Mouse (Mus musculus) stomach, embryonic 15.5 days (tissue): ENCODE measurements at regions not wholly inside any gene's neighbourhood (a gene's known extent, or its start where the extent isn't known, plus 50 kb on each side); places are given as distances from the start of the nearest gene placed in this dataset.

Experiments
- ATAC-seq: fragments of 200-750 bp; cut with Nextera tagmentation; 2 replicates; pipeline ENCODE4 v1.8.0; 2017; ENCODE audit warnings: low read depth, moderate number of reproducible peaks, moderate TSS enrichment; ENCODE audit not compliant: insufficient read depth, low FRiP score
- H3K27ac ChIP-seq: fragments of 300-500 bp; sonication (generic); 2 replicates; pipeline ENCODE4 v1.5.1; 2015; ENCODE audit warnings: mild to moderate bottlenecking, inconsistent platforms
- H3K27me3 ChIP-seq: fragments of 300-500 bp; sonication (generic); replicated peaks from 2 replicates; pipeline ENCODE4 v1.6.1; 2015; ENCODE audit warnings: inconsistent platforms
- H3K36me3 ChIP-seq: fragments of 300-500 bp; sonication (generic); 2 replicates; pipeline ENCODE4 v1.6.1; 2015; ENCODE audit warnings: inconsistent platforms
- H3K4me1 ChIP-seq: fragments of 300-500 bp; sonication (generic); 2 replicates; pipeline ENCODE4 v1.6.1; 2015; ENCODE audit warnings: inconsistent platforms
- H3K4me2 ChIP-seq: fragments of 300-500 bp; sonication (generic); 2 replicates; pipeline ENCODE4 v1.6.1; 2015; ENCODE audit warnings: mild to moderate bottlenecking, inconsistent platforms
- H3K4me3 ChIP-seq: fragments of 300-500 bp; sonication (generic); replicated peaks from 2 replicates; pipeline ENCODE4 v1.5.1; 2015; ENCODE audit warnings: inconsistent platforms
- H3K9ac ChIP-seq: fragments of 300-500 bp; sonication (generic); 2 replicates; pipeline ENCODE4 v1.6.1; 2015; ENCODE audit warnings: inconsistent platforms
- H3K9me3 ChIP-seq: fragments of 300-500 bp; sonication (generic); 2 replicates; pipeline ENCODE4 v1.6.1; 2016; ENCODE audit warnings: inconsistent platforms
- WGBS: fragments of 180-500 bp; shearing (Covaris S2); methylation state at CpG from one replicate; pipeline ENCODE4 v1.1.7; 2015; 5-methylcytosine and 5-hydroxymethylcytosine counted together

GRCm38 (mm10) chr3:128087163-128087562 lies 191.0 kb upstream of the Fam241a start:
- Histone ChIP-seq H3K9me3 (no peaks in the 10 kb centered on the region), H3K9ac (no peak overlapping the region), H3K4me3 (no peak overlapping the region), H3K36me3 (no peaks in the 10 kb centered on the region), H3K4me2 (no peak overlapping the region), H3K27ac (no peak overlapping the region), H3K4me1 (no peaks in the 10 kb centered on the region), H3K27me3 (no peaks in the 10 kb centered on the region)
- no peak for ATAC-seq
- WGBS = 78% methylated on average over 10 of the region's 10 CpGs

DNA sequence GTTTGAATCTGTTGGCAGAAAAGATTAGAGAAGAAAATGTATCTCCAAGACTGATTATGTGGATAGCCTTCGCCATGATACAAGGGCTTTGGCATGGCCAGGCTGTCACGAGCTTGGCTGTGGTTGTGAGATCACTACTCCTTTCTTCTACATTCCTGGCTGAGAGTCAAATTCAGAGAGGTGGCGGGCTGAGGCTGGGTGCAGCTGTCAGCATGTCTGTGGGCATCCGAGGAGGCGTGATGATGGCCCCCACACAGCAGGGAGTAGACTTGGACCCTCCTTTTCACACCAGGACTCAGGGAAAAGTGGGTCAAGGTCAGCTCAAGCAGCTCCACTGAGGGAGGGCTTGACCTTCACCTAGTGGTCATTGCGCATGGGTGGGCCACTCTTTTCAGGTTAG lies 186.3 kb upstream of the Fam241a start:
- no peaks in the 10 kb centered on the region for H3K36me3 ChIP-seq
- H3K4me3 ChIP-seq = no peak overlapping the region
- WGBS = 72% methylated on average over 6 of the region's 6 CpGs
- H3K27me3 ChIP-seq = no peaks in the 10 kb centered on the region
- H3K4me2 ChIP-seq = no peak overlapping the region
- H3K4me1 ChIP-seq = no peaks in the 10 kb centered on the region
- ATAC-seq = no peak
- H3K9ac ChIP-seq = no peak overlapping the region
- no peaks in the 10 kb centered on the region for H3K9me3 ChIP-seq
- no peak overlapping the region for H3K27ac ChIP-seq

- H3K27me3 ChIP-seq = no peaks in the 10 kb centered on the region
- H3K27ac ChIP-seq = no peak overlapping the region
- no peak overlapping the region for H3K4me3 ChIP-seq
- H3K9me3 ChIP-seq = no peaks in the 10 kb centered on the region
- no peak overlapping the region for H3K4me2 ChIP-seq
- ATAC-seq = no peak
- no peaks in the 10 kb centered on the region for H3K4me1 ChIP-seq
- H3K9ac ChIP-seq = no peak overlapping the region
- no peaks in the 10 kb centered on the region for H3K36me3 ChIP-seq
- 67% methylated on average over 1 of the region's 1 CpGs for WGBS
These were observed 185.3 kb upstream of the Fam241a start for GRCm38 (mm10) chr3:128081430-128081829.

- Histone ChIP-seq H3K36me3 (no peaks in the 10 kb centered on the region), H3K27ac (no peak overlapping the region), H3K4me2 (no peak overlapping the region), H3K4me1 (no peaks in the 10 kb centered on the region), H3K4me3 (no peak overlapping the region), H3K9me3 (no peaks in the 10 kb centered on the region), H3K27me3 (no peaks in the 10 kb centered on the region), H3K9ac (no peak overlapping the region)
- WGBS = 70% methylated on average over 4 of the region's 4 CpGs
- no peak for ATAC-seq
These were observed 171.7 kb upstream of the Fam241a start for GRCm38 (mm10) chr3:128067861-128068260.

DNA sequence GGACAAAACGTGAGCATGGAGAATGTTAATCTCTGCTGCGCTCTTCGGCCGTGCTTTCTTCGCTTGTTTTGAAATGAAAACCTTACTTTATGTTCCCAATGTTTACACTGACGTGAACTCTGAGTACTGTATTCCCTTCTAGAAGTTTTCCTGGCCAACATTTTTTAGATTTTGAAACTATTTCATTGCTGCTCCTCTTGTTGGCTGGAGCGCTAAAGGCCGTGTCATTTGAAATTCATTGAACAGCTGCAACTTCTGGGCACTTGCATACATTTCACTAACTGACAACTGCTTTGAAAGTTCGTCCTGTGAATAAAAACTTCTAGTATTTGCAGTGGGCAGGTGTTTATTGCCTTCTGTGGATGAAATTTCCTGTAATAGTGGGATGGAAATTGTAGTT lies 157.9 kb upstream of the Fam241a start:
- H3K36me3 ChIP-seq = no peaks in the 10 kb centered on the region
- H3K4me2 ChIP-seq = no peak overlapping the region
- no peak overlapping the region for H3K9ac ChIP-seq
- no peak overlapping the region for H3K4me3 ChIP-seq
- H3K27ac ChIP-seq = no peak overlapping the region
- no peaks in the 10 kb centered on the region for H3K9me3 ChIP-seq
- 44% methylated on average over 9 of the region's 9 CpGs for WGBS
- H3K27me3 ChIP-seq = no peaks in the 10 kb centered on the region
- no peak for ATAC-seq
- H3K4me1 ChIP-seq = no peaks in the 10 kb centered on the region

- no peak for ATAC-seq
- WGBS = 61% methylated on average over 3 of the region's 3 CpGs
These were observed 147.6 kb upstream of the Fam241a start for GRCm38 (mm10) chr3:128043709-128044108.

GRCm38 (mm10) chr3:128040407-128041115 lies 144.4 kb upstream of the Fam241a start:
- Histone ChIP-seq H3K27ac (peak overlapping the region; percentile 64), H3K4me2 (peak overlapping the region; percentile 5; the same call in 1 of the 2 replicates), H3K4me3 (no peak overlapping the region), H3K4me1 (0 out of 2 replicates have a peak, but pooled peaks cover 6% of the 10 kb centered on the region), H3K9ac (no peak overlapping the region), H3K9me3 (no peaks in the 10 kb centered on the region), H3K27me3 (no peaks in the 10 kb centered on the region), H3K36me3 (no peaks in the 10 kb centered on the region)
- ATAC-seq = peak; percentile 90
- 42% methylated on average over 12 of the region's 12 CpGs for WGBS

More at GRCm38 (mm10) chr3:128043709-128044108, 147.6 kb upstream of the Fam241a start:
- Histone ChIP-seq H3K27ac (no peak overlapping the region), H3K4me1 (0 out of 2 replicates have a peak, but pooled peaks cover 5% of the 10 kb centered on the region), H3K9ac (no peak overlapping the region), H3K36me3 (no peaks in the 10 kb centered on the region), H3K9me3 (no peaks in the 10 kb centered on the region), H3K4me2 (no peak overlapping the region), H3K4me3 (no peak overlapping the region), H3K27me3 (no peaks in the 10 kb centered on the region)

DNA sequence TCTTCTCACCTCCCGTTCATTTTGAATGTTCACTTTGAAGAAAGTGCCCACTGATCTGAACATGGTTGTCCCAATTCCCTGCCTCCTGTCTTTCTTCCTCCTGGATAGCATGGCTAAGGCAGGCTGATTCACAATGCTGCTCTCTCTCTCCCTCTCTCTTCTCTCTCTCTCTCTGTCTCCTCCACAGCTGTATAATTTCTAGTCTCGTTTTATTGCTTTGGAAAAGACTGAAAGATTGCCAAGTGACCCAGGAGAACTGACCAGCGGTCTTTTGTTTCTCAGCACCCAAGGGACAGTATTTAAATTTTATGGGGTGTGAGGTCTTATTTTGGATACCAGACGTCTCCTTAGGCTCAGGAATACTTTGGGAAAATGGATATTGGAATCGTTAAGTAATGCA lies 143.1 kb upstream of the Fam241a start:
- no peak overlapping the region for H3K4me2 ChIP-seq
- no peaks in the 10 kb centered on the region for H3K36me3 ChIP-seq
- no peak overlapping the region for H3K9ac ChIP-seq
- no peak for ATAC-seq
- no peaks in the 10 kb centered on the region for H3K9me3 ChIP-seq
- no peaks in the 10 kb centered on the region for H3K27me3 ChIP-seq
- no peak overlapping the region for H3K4me3 ChIP-seq
- 41% methylated on average over 5 of the region's 5 CpGs for WGBS
- 0 out of 2 replicates have a peak, but pooled peaks cover 6% of the 10 kb centered on the region for H3K4me1 ChIP-seq
- no peak overlapping the region for H3K27ac ChIP-seq

- Histone ChIP-seq H3K4me2 (no peak overlapping the region), H3K9me3 (no peaks in the 10 kb centered on the region), H3K9ac (no peak overlapping the region), H3K4me3 (no peak overlapping the region), H3K27ac (no peak overlapping the region), H3K27me3 (no peaks in the 10 kb centered on the region), H3K4me1 (0 out of 2 replicates have a peak, but pooled peaks cover 6% of the 10 kb centered on the region), H3K36me3 (no peaks in the 10 kb centered on the region)
- 59% methylated on average over 10 of the region's 10 CpGs for WGBS
- ATAC-seq = no peak
These were observed 140.4 kb upstream of the Fam241a start for GRCm38 (mm10) chr3:128036538-128036937.

- no peak overlapping the region for H3K4me3 ChIP-seq
- H3K36me3 ChIP-seq = no peaks in the 10 kb centered on the region
- no peaks in the 10 kb centered on the region for H3K4me1 ChIP-seq
- no peak overlapping the region for H3K27ac ChIP-seq
- H3K9ac ChIP-seq = no peak overlapping the region
- H3K9me3 ChIP-seq = no peaks in the 10 kb centered on the region
- H3K27me3 ChIP-seq = no peaks in the 10 kb centered on the region
- no peak for ATAC-seq
- H3K4me2 ChIP-seq = no peak overlapping the region
- 86% methylated on average over 3 of the region's 3 CpGs for WGBS
These were observed 134.2 kb upstream of the Fam241a start for GRCm38 (mm10) chr3:128030352-128030751.

- no peak overlapping the region for H3K9ac ChIP-seq
- no peaks in the 10 kb centered on the region for H3K9me3 ChIP-seq
- no peaks in the 10 kb centered on the region for H3K27me3 ChIP-seq
- H3K4me3 ChIP-seq = no peak overlapping the region
- H3K27ac ChIP-seq = no peak overlapping the region
- H3K36me3 ChIP-seq = no peaks in the 10 kb centered on the region
- no peaks in the 10 kb centered on the region for H3K4me1 ChIP-seq
- 52% methylated on average over 5 of the region's 5 CpGs for WGBS
- no peak for ATAC-seq
- H3K4me2 ChIP-seq = no peak overlapping the region
These were observed 133.4 kb upstream of the Fam241a start for GRCm38 (mm10) chr3:128029565-128029915.

- WGBS = 36% methylated on average over 11 of the region's 11 CpGs
- Histone ChIP-seq H3K4me1 (no peaks in the 10 kb centered on the region), H3K27ac (peak overlapping the region; percentile 48; the same call in 1 of the 2 replicates), H3K4me3 (no peak overlapping the region), H3K4me2 (no peak overlapping the region), H3K36me3 (no peaks in the 10 kb centered on the region), H3K27me3 (no peaks in the 10 kb centered on the region), H3K9ac (no peak overlapping the region), H3K9me3 (no peaks in the 10 kb centered on the region)
- peak; percentile 39; the same call in 1 of the 2 replicates for ATAC-seq
These were observed 132.9 kb upstream of the Fam241a start for GRCm38 (mm10) chr3:128028856-128029564.
